Mouse (Mus musculus) hindlimb bud, embryonic 11.5 days (tissue): ENCODE results near the gene Fbxl20.
"Not testable (repeated sequence)": the region's sequence is repeated elsewhere in the genome, so short reads cannot be mapped to it uniquely, and the experiment has no call there.

Source experiments
- DNase-seq: peaks from one replicate; pipeline ENCODE4 v3.0.0-alpha.2; 2012; ENCODE audit warnings: low read depth, low spot score; ENCODE audit errors: extremely low spot score

Fbxl20 gene

GRCm38 (mm10) chr11:98149786-98150624, at the start of gene Fbxl20:
TSS of gene Fbxl20 (minus strand) at chr11:98150403.
- DNase-seq = peak; percentile 86

- DNase-seq = peak; percentile 98
Measured at GRCm38 (mm10) chr11:98192901-98193805, 43.0 kb upstream of the Fbxl20 start, which contains the start of gene Med1. TSS of gene Med1 (minus strand) at chr11:98193293.

DNA sequence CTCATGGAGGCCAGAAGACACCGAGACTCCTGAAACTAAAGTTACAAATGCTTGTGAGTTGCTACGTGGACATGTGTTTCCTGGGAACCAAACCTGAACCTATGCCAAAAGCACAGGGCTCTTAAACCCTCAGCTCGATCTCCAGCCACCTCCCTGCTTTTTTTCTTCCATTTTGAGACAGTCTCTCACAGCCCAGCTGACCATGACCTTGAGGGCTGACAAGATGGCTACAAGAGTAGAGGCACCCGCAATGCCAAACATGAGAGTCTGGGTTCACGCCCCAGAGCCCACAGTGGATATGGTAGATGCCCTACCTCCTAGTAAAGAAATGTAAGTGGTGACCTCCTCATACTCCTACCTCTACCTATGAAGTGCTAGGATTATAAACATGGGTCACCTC, 40.6 kb upstream of the Fbxl20 start:
- DNase-seq = no peak

DNA sequence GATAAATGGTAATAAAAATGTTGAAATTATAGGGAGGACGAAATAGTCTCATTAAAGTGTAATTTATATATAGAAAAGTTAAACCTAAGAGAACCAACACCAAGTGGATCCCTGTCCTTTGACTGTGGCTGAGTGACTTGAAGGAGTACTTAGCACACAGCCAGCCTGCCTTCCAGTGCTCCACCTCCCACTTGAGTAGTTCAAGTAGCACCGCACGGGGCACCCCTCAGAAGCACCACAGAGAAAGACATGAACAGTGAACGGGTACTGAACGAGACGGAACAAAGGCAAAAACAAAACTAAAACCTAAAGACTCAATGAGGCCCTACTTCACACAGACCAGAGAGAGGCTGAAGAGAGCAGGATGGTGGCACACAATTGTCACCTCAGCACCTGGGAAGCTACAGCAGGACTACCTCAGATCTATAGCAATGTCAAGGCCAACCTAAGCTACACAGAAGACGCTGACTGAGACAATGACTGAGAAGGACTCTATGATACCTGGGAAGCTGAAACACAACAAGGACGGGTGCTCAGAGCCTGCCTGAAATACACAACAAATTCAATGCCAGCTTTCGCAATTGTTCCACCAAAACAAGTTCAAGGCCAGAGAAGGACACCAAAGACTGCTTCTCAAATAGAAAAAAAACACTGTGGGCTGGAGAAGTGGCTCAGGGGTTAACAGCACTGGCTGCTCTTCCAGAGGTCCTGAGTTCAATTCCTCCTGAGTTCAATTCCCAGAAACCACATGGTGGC, 37.6 kb upstream of the Fbxl20 start:
- no peak for DNase-seq

GRCm38 (mm10) chr11:98182149-98182548, 31.9 kb upstream of the Fbxl20 start:
- DNase-seq = not testable (repeated sequence)

DNA sequence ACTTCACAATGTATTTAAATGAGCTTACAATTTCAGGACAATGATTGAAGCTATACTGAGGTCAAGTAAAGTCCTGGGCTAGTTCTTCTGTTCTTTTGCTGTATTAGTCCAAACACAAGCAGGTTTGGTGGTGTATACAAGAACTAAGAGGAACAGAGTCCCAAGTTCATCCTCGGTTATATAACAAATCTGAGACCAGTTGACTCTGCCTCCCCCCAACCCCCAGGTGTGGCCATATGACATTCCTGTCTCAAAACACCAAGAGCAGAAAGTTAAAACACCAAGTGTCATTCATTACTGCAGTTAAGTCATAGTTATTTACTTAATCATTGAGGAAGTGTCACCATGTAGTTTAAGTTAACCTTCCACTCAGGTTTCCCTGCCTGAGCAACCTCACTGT, 18.2 kb upstream of the Fbxl20 start:
- no peak for DNase-seq

GRCm38 (mm10) chr11:98155094-98155493, 4.9 kb upstream of the Fbxl20 start:
- DNase-seq = no peak

GRCm38 (mm10) chr11:98150625-98151156, 488 bp upstream of the Fbxl20 start:
- DNase-seq = peak; percentile 26

GRCm38 (mm10) chr11:98149304-98149750, 876 bp downstream of the Fbxl20 start:
- DNase-seq = peak; percentile 67

- DNase-seq = no peak
Measured at GRCm38 (mm10) chr11:98148551-98149301, 1.5 kb downstream of the Fbxl20 start.

DNA sequence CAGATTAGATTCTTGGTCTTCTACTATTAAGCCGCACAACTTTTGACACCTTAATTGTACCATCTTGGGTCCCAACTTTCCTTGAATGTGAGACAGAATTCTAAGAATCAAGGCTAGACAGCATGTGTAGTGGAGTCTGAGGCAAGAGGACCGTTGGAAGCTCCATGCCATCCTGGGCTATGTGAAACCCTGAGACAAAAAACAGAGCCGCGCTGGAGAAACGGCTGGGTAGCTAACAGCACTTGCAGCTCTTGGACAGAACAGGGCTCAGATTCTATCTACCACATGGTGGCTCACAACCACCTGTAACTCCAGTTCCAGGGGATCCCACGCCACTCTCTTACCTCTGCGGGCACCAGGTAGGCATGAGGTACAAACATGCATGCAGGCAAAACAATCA, 4.3 kb downstream of the Fbxl20 start:
- DNase-seq = no peak

GRCm38 (mm10) chr11:98142545-98142944, 7.7 kb downstream of the Fbxl20 start:
- no peak for DNase-seq

GRCm38 (mm10) chr11:98138894-98139293, 11.3 kb downstream of the Fbxl20 start:
- DNase-seq = no peak

- DNase-seq = no peak
Measured at GRCm38 (mm10) chr11:98137836-98138235, 12.4 kb downstream of the Fbxl20 start.

- DNase-seq = no peak
Measured at GRCm38 (mm10) chr11:98134951-98135350, 15.3 kb downstream of the Fbxl20 start.

- DNase-seq = no peak
Measured at GRCm38 (mm10) chr11:98123424-98123823, 26.8 kb downstream of the Fbxl20 start.

- no peak for DNase-seq
Measured at GRCm38 (mm10) chr11:98114363-98114762, 35.8 kb downstream of the Fbxl20 start.

GRCm38 (mm10) chr11:98113504-98113903, 36.7 kb downstream of the Fbxl20 start:
- no peak for DNase-seq

DNA sequence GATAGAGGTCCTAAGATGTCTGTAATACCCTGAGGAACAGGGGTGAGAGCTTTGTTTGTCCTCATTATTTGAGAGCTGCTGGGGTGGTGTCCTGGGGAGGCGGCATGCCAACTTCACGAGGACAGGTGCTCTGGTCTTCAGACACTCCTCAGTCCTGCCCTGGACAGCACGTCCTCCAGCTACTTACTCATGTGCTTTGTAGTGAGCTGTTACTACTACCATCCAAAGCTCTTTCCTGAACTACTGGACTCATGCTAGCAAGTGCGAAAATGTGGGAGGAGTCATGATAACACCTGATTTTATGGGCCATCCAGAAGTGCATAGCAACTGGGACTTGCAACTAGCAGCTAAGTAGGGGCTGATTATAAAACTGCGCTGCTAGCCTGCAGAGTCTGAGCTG, 40.5 kb downstream of the Fbxl20 start:
- no peak for DNase-seq

DNA sequence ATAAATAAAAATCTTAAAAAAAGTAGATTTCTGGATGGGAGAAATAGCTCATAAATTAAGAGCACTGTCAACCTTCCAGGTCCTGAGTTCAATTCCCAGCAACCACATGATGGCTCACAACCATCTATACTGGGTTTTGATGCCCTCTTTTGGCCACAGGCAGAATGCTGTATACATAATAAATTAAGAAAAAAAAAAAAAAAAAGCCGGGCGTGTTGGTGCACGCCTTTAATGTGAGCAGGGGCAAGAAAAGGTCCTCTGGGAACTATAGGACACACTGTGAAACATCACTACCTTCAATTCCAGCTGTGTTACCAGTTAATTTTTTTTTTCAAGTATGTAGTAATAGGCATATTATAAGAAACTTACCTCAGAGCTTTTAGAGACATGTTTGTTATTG, 48.9 kb downstream of the Fbxl20 start:
- DNase-seq = no peak
